Mouse (Mus musculus) spleen, adult 2 months (tissue): ENCODE measurements around the gene Acvr1b.

ENCODE experiments used
- CTCF ChIP-seq: fragments of 200-500 bp; IDR thresholded peaks from 2 replicates; pipeline ENCODE4 v1.5.1; 2011; ENCODE audit warnings: mild to moderate bottlenecking, inconsistent platforms; ENCODE audit not compliant: insufficient read depth, insufficient read length, insufficient replicate concordance; ENCODE audit errors: extremely low read depth
- POLR2A ChIP-seq: fragments of 200-500 bp; IDR thresholded peaks from 2 replicates; pipeline ENCODE4 v1.6.1; 2011; ENCODE audit warnings: low read depth, low read length, inconsistent platforms

DNA sequence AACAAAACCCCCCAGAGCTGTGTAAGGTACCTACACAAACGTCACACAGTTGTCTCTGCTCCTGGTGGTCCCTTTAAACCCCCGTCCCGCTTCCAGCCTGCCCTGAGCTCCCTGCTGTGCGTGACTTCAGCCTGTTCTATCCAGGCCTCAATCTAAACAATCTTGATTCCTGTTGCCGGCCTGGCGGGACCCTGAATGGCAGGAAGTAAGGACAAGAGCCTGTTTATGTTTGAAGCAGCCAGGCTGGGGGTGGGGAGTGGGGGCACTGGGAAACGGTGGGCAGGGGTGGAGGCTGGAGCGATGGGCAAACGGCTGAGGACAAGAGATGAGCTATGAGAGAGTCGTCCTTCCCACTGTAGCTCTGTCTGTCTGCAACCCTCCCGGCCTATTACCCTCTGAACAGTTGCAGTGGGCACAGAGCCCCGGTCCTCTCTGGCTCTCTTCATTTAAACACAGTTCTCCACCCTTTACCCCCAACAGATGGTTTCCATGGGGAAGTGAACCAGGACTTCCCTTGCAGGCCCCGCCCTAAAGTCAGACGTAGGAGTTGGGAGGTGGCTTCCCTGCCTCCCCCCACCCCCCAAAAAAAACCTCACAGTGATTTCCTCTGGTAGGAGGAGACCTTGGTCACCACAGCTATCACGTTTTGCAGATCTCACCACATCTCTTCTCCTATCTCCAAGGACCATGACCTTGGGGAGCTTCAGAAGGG is 39.7 kb upstream of the Acvr1b start:
- TF ChIP-seq CTCF (no peak), POLR2A (no peak)
